Mouse (Mus musculus) T-helper 17 cell (primary cell): ENCODE results near the gene Gm20388.

Experiments
- in situ Hi-C, 2 experiments: fragments of 300-600 bp; cut with MboI, MseI; formaldehyde crosslinking; loops; 1 replicate in 1 of 2; 2 replicates in 1 of 2; pipeline ENCODE4 v1.15.1; 2025; ENCODE audit warnings: high pct_unique_total_duplicates in 2 of 2

The Gm20388 gene

DNA sequence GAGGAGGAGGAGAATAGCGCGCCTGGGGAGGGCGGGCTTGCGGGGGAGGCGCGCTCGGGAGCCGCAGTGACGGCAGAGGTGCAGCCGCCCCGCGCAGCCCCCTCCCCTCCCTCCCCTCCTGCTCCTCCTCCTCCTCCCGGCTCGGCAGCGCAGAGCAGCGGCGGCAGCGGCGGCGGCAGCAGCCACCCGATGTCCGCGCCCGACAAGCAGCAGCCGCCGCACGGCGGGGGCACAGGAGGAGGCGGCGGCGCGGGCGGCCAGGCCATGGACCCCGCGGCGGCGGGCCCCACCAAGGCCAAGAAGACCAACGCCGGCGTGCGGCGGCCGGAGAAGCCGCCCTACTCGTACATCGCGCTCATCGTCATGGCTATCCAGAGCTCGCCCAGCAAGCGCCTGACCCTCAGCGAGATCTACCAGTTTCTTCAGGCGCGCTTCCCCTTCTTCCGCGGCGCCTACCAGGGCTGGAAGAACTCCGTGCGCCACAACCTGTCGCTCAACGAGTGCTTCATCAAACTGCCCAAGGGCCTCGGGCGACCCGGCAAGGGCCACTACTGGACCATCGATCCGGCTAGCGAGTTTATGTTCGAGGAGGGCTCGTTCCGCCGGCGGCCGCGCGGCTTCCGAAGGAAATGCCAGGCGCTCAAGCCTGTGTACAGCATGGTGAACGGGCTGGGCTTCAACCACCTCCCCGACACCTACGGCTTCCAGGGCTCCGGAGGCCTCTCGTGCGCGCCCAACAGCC, 1173.7 kb downstream of the Gm20388 start, which contains the start of gene Foxf1:
TSS of gene Foxf1 (plus strand) at position 177 of the 742 bp plus-strand sequence.
- in situ Hi-C loops, result loop anchor here (10.0 to 25.0 kb wide), 2 partner anchors 430 to 447 kb away; partner anchors contain the start of gene 1190005I06Rik (in 1 of the 2)

DNA sequence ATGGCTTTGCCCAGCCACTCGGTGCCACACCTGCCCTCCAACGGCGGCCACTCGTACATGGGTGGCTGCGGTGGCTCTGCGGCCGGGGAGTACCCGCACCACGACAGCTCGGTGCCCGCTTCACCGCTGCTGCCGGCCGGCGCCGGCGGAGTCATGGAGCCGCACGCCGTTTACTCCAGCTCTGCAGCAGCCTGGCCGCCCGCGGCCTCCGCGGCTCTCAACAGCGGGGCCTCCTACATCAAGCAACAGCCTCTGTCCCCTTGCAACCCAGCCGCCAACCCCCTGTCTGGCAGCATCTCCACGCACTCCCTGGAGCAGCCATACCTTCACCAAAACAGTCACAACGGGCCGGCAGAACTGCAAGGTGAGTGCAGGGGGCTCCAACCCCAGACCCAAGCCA, 1174.4 kb downstream of the Gm20388 start:
- in situ Hi-C loops, result loop anchor here (10.0 to 25.0 kb wide), 2 partner anchors 430 to 448 kb away; partner anchors contain the start of gene 1190005I06Rik (in 1 of the 2)

DNA sequence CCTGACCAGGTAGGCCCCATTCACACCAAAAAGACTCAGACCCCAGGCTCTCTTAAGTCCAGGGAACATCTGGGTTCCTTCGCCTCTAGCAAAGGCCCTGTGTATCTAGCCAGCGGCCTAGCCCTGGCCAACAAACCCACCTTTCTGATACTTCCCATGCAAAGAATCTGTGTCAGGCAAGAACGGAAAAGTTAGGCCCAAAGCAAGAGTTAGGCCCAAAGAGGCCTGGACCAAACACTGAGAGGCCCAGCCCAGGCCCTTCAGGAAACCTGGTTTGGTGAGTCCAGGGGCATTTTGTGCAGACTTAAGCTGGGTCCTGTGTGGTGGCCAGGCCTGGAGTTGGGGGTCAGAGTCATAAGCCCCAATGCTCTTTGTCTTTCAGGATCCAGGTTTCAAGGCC, 1174.9 kb downstream of the Gm20388 start:
- in situ Hi-C loops, result loop anchor here (10.0 to 25.0 kb wide), 2 partner anchors 431 to 448 kb away; partner anchors contain the start of gene 1190005I06Rik (in 1 of the 2)

DNA sequence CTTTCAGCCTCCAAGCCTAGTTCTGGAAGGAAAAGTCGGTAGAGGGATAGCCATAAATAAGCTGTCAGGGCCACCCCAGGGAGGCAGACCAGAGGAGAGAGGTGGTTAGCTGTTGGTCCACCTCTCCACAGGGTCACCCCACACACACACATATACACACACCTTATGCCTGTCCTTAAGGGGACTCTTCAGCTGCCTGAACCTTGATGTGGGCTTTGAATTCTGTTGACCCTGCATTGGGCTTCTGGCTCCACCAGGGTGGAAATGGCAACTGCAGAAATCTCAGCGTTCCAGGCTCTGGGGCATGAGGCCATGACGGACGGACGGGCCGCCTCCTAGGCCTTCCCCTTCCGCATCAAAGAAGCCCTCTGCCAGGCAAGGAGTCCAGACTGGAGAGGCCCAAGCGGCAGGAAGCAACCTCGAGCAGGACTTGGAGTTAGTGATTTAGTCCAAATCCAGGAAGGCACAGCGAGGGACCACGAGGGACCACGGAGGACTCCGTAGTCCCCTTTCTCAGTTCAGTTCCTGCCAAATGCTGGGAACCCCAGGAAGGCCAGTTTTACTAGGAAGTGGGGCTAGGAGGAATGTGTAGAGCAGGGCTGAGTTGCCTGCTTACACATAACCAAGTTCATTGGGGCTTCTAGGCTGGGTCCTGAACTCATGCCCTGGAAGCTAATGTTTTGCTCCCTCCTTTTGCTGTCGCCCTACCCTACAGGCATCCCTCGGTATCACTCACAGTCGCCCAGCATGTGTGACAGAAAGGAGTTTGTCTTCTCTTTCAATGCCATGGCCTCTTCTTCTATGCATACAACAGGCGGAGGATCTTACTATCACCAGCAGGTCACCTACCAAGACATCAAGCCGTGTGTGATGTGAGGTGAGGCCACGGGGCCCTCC, 1175.6 kb downstream of the Gm20388 start:
- in situ Hi-C loops, result loop anchor here (10.0 to 25.0 kb wide), 2 partner anchors 431 to 449 kb away; partner anchors contain the start of gene 1190005I06Rik (in 1 of the 2)

DNA sequence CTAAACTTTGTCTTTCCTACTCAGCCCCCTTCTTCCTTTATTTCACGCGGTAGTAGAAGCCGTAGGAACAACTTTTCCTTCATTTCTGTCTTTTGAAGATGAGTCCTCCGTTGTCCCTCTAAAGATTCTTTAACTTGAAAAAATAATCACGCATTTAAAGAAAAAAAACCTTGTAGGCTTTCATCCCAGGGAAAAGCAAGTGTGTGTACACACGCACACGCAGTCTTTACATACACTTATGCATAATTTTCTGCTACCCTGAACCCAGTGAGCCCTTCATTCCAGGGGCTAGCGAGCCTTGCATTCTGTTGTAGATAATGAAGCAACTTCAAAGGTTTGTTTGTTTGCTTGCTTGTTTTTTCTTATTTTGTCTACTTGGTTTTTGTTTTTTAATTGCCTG, 1177.6 kb downstream of the Gm20388 start:
- in situ Hi-C loops, result loop anchor here (10.0 to 25.0 kb wide), 2 partner anchors 433 to 451 kb away; partner anchors contain the start of gene 1190005I06Rik (in 1 of the 2)

DNA sequence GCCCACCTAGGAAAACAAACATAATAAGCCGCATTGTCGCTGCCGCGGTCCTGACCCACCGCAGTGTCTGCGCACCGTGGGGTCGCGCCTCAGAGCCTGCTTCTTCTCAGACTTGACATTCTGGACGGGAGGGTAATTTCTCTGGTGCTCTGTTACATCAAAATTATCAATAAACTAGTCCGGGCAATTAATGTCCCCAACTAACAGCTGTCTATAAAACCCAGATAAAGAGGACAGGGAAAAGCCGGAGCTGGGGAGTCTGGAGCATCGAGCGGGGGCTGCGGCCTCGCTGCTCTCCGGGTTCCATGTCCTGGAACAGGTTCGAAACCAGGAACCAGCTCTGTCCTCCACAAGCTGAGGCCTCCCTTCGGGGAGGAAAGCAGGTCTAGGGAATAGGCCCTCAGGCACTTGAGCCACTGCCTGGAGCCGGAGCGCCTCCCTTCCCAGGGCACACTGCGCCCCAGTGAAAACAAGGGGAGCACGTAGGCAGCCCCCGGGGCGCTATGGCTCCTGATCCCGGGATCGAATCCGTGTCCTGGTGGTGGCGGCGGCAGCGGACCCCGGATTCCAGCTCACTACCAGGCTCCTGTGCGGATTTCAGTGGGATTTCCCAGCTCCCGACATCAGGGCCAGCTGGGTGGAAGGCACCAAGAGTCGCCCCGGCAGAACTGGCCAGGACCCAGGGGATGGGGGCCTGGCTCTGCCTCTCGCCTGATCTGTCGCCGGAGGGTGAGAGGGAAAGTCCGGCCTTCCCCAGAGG, 1178.4 kb downstream of the Gm20388 start:
- in situ Hi-C loops, result loop anchor here (10.0 to 25.0 kb wide), 2 partner anchors 434 to 452 kb away; partner anchors contain the start of gene 1190005I06Rik (in 1 of the 2)

DNA sequence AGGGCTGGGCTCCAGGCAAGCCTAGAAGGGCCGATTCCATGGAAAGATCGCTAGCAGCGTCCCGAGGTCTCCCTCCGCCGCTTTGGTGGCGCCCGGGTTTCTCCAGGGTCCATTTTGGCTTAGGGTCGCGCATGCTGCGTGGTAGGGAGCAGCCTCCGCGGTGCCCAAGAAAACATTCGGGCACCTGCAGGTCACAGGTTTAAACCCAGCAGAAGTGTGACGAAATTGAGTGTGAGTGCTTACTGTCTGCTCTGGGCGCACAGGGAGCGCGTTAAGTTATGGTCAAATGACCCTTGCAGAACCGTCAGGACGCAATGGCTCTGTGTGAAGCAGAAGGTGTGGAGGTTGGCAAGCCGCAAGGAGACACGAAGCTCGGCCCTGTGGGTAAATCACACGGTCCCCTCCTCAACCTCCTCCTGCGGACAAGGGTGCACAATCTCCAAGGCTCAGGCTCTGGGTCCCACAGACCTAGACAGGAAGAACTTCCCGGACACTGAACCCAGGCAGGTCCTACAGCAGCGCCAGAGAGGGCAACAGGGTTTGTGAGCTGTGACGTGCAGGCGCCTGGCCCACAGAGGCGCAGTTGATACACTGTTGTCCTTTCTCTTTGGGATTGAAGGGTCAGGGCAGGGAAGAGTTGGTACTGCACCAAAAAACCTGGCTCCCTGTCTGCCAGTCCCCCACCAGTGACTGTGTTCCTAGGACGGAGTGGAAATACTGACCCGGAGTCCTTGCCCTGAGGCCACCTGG, 1179.2 kb downstream of the Gm20388 start:
- in situ Hi-C loops, result loop anchor here (5.0 to 25.0 kb wide), 3 partner anchors 118 to 453 kb away; partner anchors contain the start of gene 1190005I06Rik (in 1 of the 2)

DNA sequence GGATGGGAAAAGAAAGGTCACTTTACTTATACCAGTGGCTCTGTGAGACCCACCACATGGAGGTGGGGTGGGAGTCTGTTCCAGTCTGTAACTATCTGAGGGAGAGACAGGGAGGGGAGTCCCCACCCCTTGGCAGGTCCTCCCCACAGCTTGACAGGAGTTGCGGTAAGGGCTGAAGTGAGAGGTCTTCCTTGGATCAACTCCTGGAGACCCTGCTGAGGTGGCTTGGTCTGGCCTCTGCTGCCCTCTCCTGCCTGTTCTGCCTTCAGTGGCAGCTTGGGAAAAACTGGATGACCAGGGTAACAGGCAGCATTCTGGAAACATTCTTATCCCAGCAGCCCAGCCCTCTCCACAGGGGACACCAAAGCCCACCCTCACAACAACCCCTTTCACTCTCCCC, 1180.1 kb downstream of the Gm20388 start:
- in situ Hi-C loops, result loop anchor here (5.0 to 25.0 kb wide), 2 partner anchors 118 to 453 kb away; partner anchors contain the start of gene 1190005I06Rik (in 1 of the 2)

DNA sequence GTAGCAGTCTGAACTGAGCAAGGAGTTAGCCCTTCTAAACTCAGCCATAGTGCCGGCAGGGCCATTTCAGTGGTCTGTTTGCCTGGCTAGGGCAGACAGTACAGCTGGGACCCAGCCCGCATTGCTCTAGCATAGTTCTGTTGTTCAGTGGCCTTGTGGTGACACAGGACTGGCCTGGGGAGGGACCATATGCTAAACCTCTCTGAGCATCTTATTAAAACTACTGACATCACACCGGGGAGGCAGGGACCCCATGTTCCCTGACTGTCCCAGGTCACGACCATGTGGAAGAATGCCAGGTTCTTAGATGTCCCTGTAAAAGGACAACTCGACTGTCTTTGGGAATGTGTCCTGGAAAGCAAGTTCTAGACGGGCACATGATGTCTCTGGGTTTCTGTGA, 1181.5 kb downstream of the Gm20388 start:
- in situ Hi-C loops, result loop anchor here (5.0 to 25.0 kb wide), 2 partner anchors 120 to 455 kb away; partner anchors contain the start of gene 1190005I06Rik (in 1 of the 2)

DNA sequence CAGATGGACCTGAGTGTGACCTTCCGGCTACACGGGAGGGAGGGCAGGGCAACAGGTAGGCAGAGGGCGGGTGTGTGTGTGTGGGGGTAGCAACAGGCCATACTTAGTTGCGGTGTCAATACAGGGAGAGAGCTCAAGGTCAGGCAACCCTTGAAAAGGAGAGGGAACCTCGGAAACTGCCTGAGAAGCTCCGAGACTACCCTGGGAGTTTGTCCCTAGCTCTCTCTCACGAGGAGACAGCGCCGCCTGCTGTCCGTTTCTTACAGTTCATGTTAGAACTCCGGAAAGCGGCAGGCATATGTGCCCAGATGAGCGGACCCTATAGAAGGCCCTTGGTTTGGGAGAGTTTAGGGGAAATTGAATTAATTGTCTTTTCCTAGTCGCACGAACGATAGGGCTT, 1182.0 kb downstream of the Gm20388 start:
- in situ Hi-C loops, result loop anchor here (5.0 to 25.0 kb wide), 2 partner anchors 120 to 455 kb away; partner anchors contain the start of gene 1190005I06Rik (in 1 of the 2)

DNA sequence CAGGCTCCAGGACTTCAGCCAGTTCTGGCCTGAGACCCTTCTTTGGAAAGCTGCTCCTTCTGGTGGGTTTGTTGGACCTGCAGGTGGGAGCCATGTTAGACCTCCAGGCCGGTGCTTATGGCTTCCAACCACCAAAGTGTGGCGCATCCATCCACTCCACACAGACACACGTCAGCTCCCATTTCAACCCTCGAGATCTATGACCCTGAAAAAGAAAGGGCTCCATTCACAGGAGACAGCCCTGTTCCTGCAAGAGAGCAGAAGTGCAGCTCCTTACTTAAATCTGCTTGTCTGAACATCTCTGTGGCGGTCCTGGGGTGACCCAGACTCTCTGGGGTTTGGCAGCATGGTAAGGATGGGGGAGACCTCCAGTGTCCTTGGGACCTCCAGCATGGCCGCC, 1182.9 kb downstream of the Gm20388 start:
- in situ Hi-C loops, result loop anchor here (5.0 to 25.0 kb wide), 2 partner anchors 121 to 456 kb away; partner anchors contain the start of gene 1190005I06Rik (in 1 of the 2)

DNA sequence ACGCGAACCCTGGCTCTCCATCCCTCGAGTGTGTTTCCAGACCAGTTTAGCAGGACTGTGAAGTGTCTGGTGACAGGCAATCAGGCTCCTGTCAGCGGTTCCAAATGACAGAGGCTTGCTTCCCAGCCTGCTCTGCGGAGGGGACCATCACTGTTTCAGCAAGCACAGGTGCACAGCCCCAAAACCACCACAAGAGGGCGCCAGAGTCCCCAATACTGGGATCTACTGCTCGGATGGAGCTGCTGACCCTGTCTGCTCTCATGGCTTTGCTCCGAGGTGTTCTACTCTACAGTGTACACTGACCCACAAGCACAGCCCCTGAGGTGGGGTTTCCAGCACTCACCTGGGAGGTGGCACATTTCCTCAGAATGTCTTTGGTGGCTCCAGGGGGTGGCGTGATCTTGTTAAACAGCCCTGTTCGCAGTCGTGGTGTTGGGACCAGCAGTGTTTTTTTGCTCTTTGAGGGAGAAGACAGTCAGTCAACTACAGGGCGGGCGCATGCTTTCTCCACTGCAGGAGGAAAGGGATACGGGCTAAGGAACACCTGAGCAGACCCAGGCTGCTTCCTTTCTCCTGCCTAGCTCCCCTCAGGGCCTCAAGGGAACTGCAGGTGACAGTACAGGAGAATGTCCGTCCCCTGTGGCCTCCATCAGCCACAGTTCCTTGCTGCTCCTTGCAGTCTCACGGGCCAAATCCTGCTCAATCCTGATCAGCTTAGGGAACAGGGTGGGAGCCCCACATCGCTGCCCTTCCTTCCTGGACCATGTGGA, 1193.6 kb downstream of the Gm20388 start:
- in situ Hi-C loops, result loop anchor here (5.0 to 10.0 kb wide), 3 partner anchors 408 to 429 kb away; no protein-coding TSS in a partner anchor

DNA sequence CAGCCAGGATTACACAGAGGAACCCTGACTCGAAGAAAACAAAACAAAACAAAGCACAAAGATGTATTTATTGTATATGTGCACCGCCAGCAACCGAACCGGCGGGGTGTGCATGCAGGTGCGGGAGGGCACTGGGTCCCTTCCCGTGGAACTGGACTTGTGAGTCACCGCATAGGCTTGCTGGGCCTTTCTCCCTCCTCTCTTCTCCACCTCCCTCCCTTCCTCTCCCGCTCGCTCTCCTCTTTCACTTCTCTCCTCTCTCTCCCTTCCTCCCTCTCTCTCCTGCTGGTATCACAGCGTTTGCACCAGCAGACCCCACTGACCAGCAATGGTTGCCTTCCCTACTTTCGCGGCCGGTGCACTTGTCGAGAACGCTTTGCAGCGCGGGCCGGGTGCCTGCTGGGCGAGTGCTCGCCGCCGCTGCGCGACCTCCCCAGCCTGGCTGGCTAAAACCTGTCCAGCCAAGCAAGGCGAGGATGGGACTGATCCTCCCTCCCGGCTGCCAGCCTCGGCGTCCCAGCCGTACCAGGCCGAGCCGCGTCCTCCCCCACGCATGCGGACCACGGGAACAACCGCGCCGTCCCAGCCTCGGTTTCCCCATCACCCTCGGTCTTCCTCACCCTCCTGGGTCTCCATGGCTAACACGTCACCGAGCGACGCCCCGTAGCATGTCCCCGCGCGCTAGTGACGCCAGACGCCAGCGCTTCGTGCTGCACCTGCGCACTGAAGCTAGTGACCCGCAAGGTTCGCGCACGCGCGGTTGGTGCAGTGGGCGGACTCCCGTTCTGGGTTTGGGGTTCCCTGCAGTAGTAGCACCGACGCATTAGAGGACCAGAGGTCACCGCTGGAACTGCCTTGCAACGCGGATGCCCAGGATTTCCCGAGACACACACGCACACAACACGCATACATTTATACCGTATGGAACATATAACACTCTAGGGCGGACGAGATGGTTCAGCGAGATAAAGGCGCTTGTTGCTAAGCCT, 1197.3 kb downstream of the Gm20388 start, which contains the start of gene Mthfsd:
TSS of gene Mthfsd (minus strand) at position 725 of the 989 bp plus-strand sequence.
- in situ Hi-C loops, result loop anchor here (10.0 kb wide), 2 partner anchors 423 to 433 kb away; no protein-coding TSS in a partner anchor

DNA sequence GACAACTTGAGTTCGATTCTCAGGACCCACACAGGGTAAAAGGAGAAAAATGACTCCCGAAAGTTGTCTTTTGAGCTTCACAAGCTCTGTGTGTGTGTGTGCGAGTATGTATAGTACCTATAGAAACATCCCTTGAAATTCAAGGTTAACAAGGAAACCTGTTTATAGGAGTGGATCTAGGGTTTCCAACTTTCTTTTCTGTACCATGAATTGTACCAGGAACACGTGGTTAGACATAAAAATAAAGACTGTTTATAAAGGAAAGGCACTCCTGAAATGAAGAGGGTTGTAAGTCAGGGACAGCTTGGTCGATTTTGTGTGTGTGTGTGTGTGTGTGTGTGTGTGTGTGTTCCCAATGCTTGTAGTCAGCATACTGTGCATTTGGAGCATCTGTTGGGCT, 1198.0 kb downstream of the Gm20388 start:
- in situ Hi-C loops, result loop anchor here (10.0 kb wide), 2 partner anchors 424 to 434 kb away; no protein-coding TSS in a partner anchor

DNA sequence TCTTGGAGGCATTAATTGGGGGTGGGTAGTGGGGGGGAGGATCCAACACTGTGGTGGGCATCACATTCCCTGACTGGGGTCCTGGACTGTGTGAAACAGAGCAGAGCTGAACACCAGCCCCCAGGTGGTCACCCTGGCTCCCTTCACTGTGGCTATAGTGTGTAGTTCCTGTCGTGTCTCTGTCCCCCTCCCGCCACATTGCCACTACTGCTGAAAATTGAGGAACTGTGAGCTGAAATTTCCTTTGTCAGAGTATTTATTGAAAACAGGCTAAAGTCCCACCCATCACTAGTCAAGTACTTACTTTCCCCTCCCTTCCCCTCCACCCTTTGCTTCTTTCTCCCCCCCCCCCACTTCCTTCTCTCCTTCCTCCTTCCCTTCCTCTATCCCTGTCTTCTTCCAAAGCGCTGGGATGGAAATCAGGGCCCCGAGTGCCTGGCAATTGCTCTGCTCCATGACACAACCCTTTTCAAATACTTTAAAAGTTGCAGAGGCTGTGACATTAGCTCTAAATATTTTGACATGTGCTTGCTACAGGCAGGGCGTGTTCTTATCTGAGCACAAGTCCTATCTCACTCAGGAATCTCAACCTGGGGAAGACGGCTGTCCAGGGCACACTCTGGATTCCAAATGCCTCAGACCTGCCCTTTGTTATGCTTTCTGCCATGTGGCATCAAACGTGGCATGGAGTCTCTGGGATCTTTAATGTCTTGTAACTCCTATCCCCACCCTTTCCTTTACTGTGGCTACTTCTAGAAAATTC, 1200.7 kb downstream of the Gm20388 start:
- in situ Hi-C loops, result no loop called here

DNA sequence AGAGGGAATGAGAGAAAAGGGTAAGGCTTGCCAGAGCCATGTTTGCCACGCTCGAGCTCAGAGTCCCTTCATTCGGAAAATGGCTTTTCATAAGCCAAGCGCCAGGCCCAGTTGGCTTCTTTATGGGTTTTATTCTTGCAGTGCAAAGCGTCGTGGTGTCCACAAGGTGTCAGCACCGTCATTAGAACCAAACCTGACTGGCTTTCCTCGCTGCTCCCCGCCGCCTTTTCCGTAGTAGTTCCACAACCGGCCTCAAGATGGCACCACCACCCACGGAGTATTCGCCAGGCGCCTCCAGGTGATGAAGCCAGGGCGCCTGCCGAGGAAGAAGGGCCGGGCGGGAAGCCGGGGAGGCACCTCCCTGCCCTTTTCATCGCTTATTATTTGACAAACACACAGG, 1202.6 kb downstream of the Gm20388 start:
- in situ Hi-C loops, result no loop called here
